Mouse (Mus musculus) liver, adult 2 months (tissue): ENCODE data around the gene Bclaf1. TPM values are rescaled to one million over a fixed set of nuclear protein-coding genes. Genes with fewer than 3 reads are reported as not detected.

Source experiments
- DNase-seq: peaks from one replicate; pipeline ENCODE4 v3.0.0-alpha.2; 2011; ENCODE audit warnings: low read depth, low spot score; ENCODE audit errors: extremely low read depth
- H3K27ac ChIP-seq: fragments of 200-500 bp; replicated peaks from 2 replicates; pipeline ENCODE4 v1.5.1; 2012; ENCODE audit warnings: low read depth, mild to moderate bottlenecking, control low read depth, inconsistent platforms, low read length; ENCODE audit not compliant: insufficient read depth
- H3K27me3 ChIP-seq: fragments of 200-500 bp; 2 replicates; pipeline ENCODE4 v1.6.1; 2012; ENCODE audit warnings: mild to moderate bottlenecking, moderate library complexity, low read length, inconsistent platforms; ENCODE audit not compliant: control insufficient read depth, insufficient read depth
- H3K36me3 ChIP-seq: fragments of 200-500 bp; 2 replicates; pipeline ENCODE4 v1.6.1; 2012; ENCODE audit warnings: low read length, inconsistent platforms; ENCODE audit not compliant: control insufficient read depth, insufficient read depth
- H3K4me1 ChIP-seq: fragments of 200-500 bp; 2 replicates; pipeline ENCODE4 v1.6.1; 2011; ENCODE audit warnings: low read length; ENCODE audit not compliant: control insufficient read depth, insufficient read depth
- H3K4me3 ChIP-seq: fragments of 200-500 bp; 2 replicates; pipeline ENCODE4 v1.5.1; 2011; ENCODE audit warnings: low read depth, mild to moderate bottlenecking, control low read depth, low read length, moderate library complexity; ENCODE audit not compliant: insufficient read depth
- H3K79me2 ChIP-seq: fragments of 200-500 bp; 2 replicates; pipeline ENCODE4 v1.6.1; 2012; ENCODE audit warnings: inconsistent platforms, mild to moderate bottlenecking, low read length, moderate library complexity; ENCODE audit not compliant: control insufficient read depth, insufficient read depth
- H3K9ac ChIP-seq: fragments of 200-500 bp; 2 replicates; pipeline ENCODE4 v1.6.1; 2012; ENCODE audit warnings: low read depth, mild to moderate bottlenecking, control low read depth, inconsistent platforms, low read length
- CTCF ChIP-seq: fragments of 200-500 bp; IDR thresholded peaks from 2 replicates; pipeline ENCODE4 v1.5.1; 2011; ENCODE audit warnings: low read depth, low read length, control low read depth
- POLR2A ChIP-seq: fragments of 200-500 bp; IDR thresholded peaks from 2 replicates; pipeline ENCODE4 v1.6.1; 2011; ENCODE audit warnings: low read length, control low read depth; ENCODE audit not compliant: insufficient read depth; ENCODE audit errors: extremely low read depth
- whole genome bisulfite sequencing: fragments of 180-500 bp; shearing (Covaris S2); methylation state at CpG from one replicate; pipeline ENCODE4 v1.1.7; 2018; 5-methylcytosine and 5-hydroxymethylcytosine counted together
- polyA plus RNA-seq: library from polyadenylated mRNA; depleted of rRNA; stranded (reverse); fragments of >200 nt; gene quantifications from 2 replicates; pipeline ENCODE4 v1.2.3, GENCODE M21; 2012; rRNA removed
- total RNA-seq: library from RNA; depleted of rRNA; stranded (reverse); fragments of >200 nt; gene quantifications from 2 replicates; pipeline ENCODE4 v1.2.3, GENCODE M21; 2014; rRNA removed

Gene Bclaf1
- 56.0 and 73.1 TPM in 2 replicates for total RNA-seq
- polyA plus RNA-seq: 4.7 and 6.9 TPM in 2 replicates

GRCm38 (mm10) chr10:20311918-20312735, at the start of gene Bclaf1:
TSS of gene Bclaf1 (plus strand) at chr10:20312469.
- Histone ChIP-seq H3K4me3 (peak within 1 kb of the TSS; percentile 88), H3K27me3 (no peaks in the 10 kb centered on the region), H3K27ac (peak within 1 kb of the TSS; percentile 96), H3K4me1 (peaks cover 7% of the 10 kb centered on the region), H3K9ac (peak within 1 kb of the TSS; percentile 93), H3K79me2 (peaks cover 2% of the 10 kb centered on the region; the same call in 1 of the 2 replicates), H3K36me3 (no peaks in the 10 kb centered on the region)
- TF ChIP-seq POLR2A (peak; percentile 94), CTCF (no peak)
- under 1% methylated on average over 84 of the region's 84 CpGs for WGBS
- DNase-seq: peak; percentile 95

- H3K27me3 ChIP-seq: no peaks in the 10 kb centered on the region
- TF ChIP-seq POLR2A (no peak), CTCF (no peak)
- 94% methylated on average over 6 of the region's 6 CpGs for WGBS
- no peaks in the 10 kb centered on the region for H3K4me1 ChIP-seq
- no peak overlapping the region for H3K27ac ChIP-seq
- no peaks in the 10 kb centered on the region for H3K79me2 ChIP-seq
- DNase-seq: no peak
- peaks cover 18% of the 10 kb centered on the region; the same call in 1 of the 2 replicates for H3K36me3 ChIP-seq
- no peak overlapping the region for H3K9ac ChIP-seq
- H3K4me3 ChIP-seq: no peak overlapping the region
These were observed 49.4 kb upstream of the Bclaf1 start for GRCm38 (mm10) chr10:20262896-20263295.

- DNase-seq: no peak
- H3K9ac ChIP-seq: no peak overlapping the region
- H3K79me2 ChIP-seq: no peaks in the 10 kb centered on the region
- no peak overlapping the region for H3K4me3 ChIP-seq
- no peaks in the 10 kb centered on the region for H3K4me1 ChIP-seq
- 95% methylated on average over 7 of the region's 7 CpGs for WGBS
- H3K36me3 ChIP-seq: peaks cover 22% of the 10 kb centered on the region; the same call in 1 of the 2 replicates
- no peak overlapping the region for H3K27ac ChIP-seq
- no peaks in the 10 kb centered on the region for H3K27me3 ChIP-seq
- TF ChIP-seq POLR2A (no peak), CTCF (no peak)
These were observed 47.8 kb upstream of the Bclaf1 start for GRCm38 (mm10) chr10:20264479-20264878.

GRCm38 (mm10) chr10:20267032-20267431, 45.2 kb upstream of the Bclaf1 start:
- no peak for DNase-seq
- TF ChIP-seq CTCF (no peak), POLR2A (no peak)
- 81% methylated on average over 10 of the region's 10 CpGs for WGBS
- Histone ChIP-seq H3K79me2 (no peaks in the 10 kb centered on the region), H3K9ac (no peak overlapping the region), H3K4me1 (no peaks in the 10 kb centered on the region), H3K27me3 (no peaks in the 10 kb centered on the region), H3K36me3 (peaks cover 24% of the 10 kb centered on the region), H3K27ac (no peak overlapping the region), H3K4me3 (no peak overlapping the region)

- no peaks in the 10 kb centered on the region for H3K4me1 ChIP-seq
- H3K4me3 ChIP-seq: no peak overlapping the region
- no peaks in the 10 kb centered on the region for H3K79me2 ChIP-seq
- TF ChIP-seq CTCF: no peak
- no peak for TF ChIP-seq POLR2A
- no peak for DNase-seq
- H3K27ac ChIP-seq: no peak overlapping the region
- WGBS: 92% methylated on average over 7 of the region's 7 CpGs
- H3K9ac ChIP-seq: no peak overlapping the region
- peaks cover 28% of the 10 kb centered on the region for H3K36me3 ChIP-seq
- no peaks in the 10 kb centered on the region for H3K27me3 ChIP-seq
These were observed 43.3 kb upstream of the Bclaf1 start for GRCm38 (mm10) chr10:20268945-20269344.

- DNase-seq: no peak
- Histone ChIP-seq H3K79me2 (no peaks in the 10 kb centered on the region), H3K9ac (no peak overlapping the region), H3K27me3 (no peaks in the 10 kb centered on the region), H3K4me3 (no peak overlapping the region), H3K27ac (no peak overlapping the region), H3K36me3 (peaks cover 49% of the 10 kb centered on the region), H3K4me1 (no peaks in the 10 kb centered on the region)
- TF ChIP-seq CTCF (no peak), POLR2A (no peak)
- 97% methylated on average over 5 of the region's 5 CpGs for WGBS
These were observed 39.9 kb upstream of the Bclaf1 start for GRCm38 (mm10) chr10:20272380-20272779.
